Mouse (Mus musculus) fibroblast of lung, adult 2 months (primary cell): ENCODE measurements around the gene Olfr116.

Experiments
- DNase-seq: peaks from one replicate; pipeline ENCODE4 v3.0.0-alpha.2; 2011; ENCODE audit warnings: low read depth

Olfr116 gene

GRCm38 (mm10) chr17:37627009-37627408 lies at the start of gene Olfr116, which contains the start of gene Olfr115:
TSS of gene Olfr116 (minus strand) at chr17:37627199.
TSS of gene Olfr115 (minus strand) at chr17:37627109.
- DNase-seq, result no peak

- DNase-seq, result no peak
These were observed 39.7 kb upstream of the Olfr116 start, which contains the start of gene Olfr118 for GRCm38 (mm10) chr17:37666688-37667087. TSS of gene Olfr118 (plus strand) at chr17:37666988.

- DNase-seq, result no peak
These were observed 36.7 kb upstream of the Olfr116 start, which contains the start of gene Olfr117 for GRCm38 (mm10) chr17:37663682-37664081. TSS of gene Olfr117 (minus strand) at chr17:37663782.

- DNase-seq, result no peak
These were observed 34.4 kb downstream of the Olfr116 start, which contains the start of gene Olfr114 for GRCm38 (mm10) chr17:37592643-37593042. TSS of gene Olfr114 (minus strand) at chr17:37592743.

GRCm38 (mm10) chr17:37577563-37577962 lies 49.4 kb downstream of the Olfr116 start, which contains the start of gene Olfr113:
TSS of gene Olfr113 (minus strand) at chr17:37577663.
- DNase-seq, result no peak
